Mouse (Mus musculus): Measurements from ENCODE around the gene Topaz1. TPM values are rescaled to one million over a fixed set of nuclear protein-coding genes. Genes with fewer than 3 reads are reported as not detected.

The Topaz1 gene
- polyA plus RNA-seq, 1 experiment, result not detected

GRCm38 (mm10) chr9:122732126-122732810 is 14.9 kb upstream of the Topaz1 start:
- WGBS, result 61% methylated on average over 8 of the region's 8 CpGs
- Histone ChIP-seq H3K4me3 (ENCODE audit: insufficient read depth, low read depth, low read length) (no peak overlapping the region), H3K27ac (ENCODE audit: insufficient read depth, low read depth, low read length) (no peak overlapping the region), H3K4me1 (ENCODE audit: control insufficient read depth, insufficient read depth, low read length) (peaks cover 6% of the 10 kb centered on the region)
- TF ChIP-seq POLR2A (IDR thresholded peaks at IDR 0.05; ENCODE audit: insufficient read depth, low read depth, low read length) (no peak), CTCF (IDR thresholded peaks at IDR 0.05; ENCODE audit: insufficient read depth, low read depth, low read length) (no peak)

- Histone ChIP-seq H3K4me1 (ENCODE audit: control insufficient read depth, insufficient read depth, low read length) (peaks cover 6% of the 10 kb centered on the region), H3K4me3 (ENCODE audit: insufficient read depth, low read depth, low read length) (no peak overlapping the region), H3K27ac (ENCODE audit: insufficient read depth, low read depth, low read length) (no peak overlapping the region)
- no peak for TF ChIP-seq POLR2A (IDR thresholded peaks at IDR 0.05; ENCODE audit: insufficient read depth, low read depth, low read length)
- TF ChIP-seq CTCF (IDR thresholded peaks at IDR 0.05; ENCODE audit: insufficient read depth, low read depth, low read length), result no peak
- WGBS, result 54% methylated on average over 12 of the region's 12 CpGs
Observed at GRCm38 (mm10) chr9:122733222-122733621, 13.9 kb upstream of the Topaz1 start.

GRCm38 (mm10) chr9:122734934-122735333 is 12.2 kb upstream of the Topaz1 start:
- TF ChIP-seq CTCF (IDR thresholded peaks at IDR 0.05; ENCODE audit: insufficient read depth, low read depth, low read length) (no peak), POLR2A (IDR thresholded peaks at IDR 0.05; ENCODE audit: insufficient read depth, low read depth, low read length) (no peak)
- H3K27ac ChIP-seq (ENCODE audit: insufficient read depth, low read depth, low read length), result no peak overlapping the region
- no peak overlapping the region for H3K4me3 ChIP-seq (ENCODE audit: insufficient read depth, low read depth, low read length)
- WGBS, result 63% methylated on average over 7 of the region's 7 CpGs
- peaks cover 4% of the 10 kb centered on the region for H3K4me1 ChIP-seq (ENCODE audit: control insufficient read depth, insufficient read depth, low read length)

GRCm38 (mm10) chr9:122736001-122736400 is 11.1 kb upstream of the Topaz1 start:
- Histone ChIP-seq H3K4me3 (ENCODE audit: insufficient read depth, low read depth, low read length) (no peak overlapping the region), H3K4me1 (ENCODE audit: control insufficient read depth, insufficient read depth, low read length) (peaks cover 4% of the 10 kb centered on the region), H3K27ac (ENCODE audit: insufficient read depth, low read depth, low read length) (no peak overlapping the region)
- TF ChIP-seq POLR2A (IDR thresholded peaks at IDR 0.05; ENCODE audit: insufficient read depth, low read depth, low read length), result no peak
- TF ChIP-seq CTCF (IDR thresholded peaks at IDR 0.05; ENCODE audit: insufficient read depth, low read depth, low read length), result no peak
- 30% methylated on average over 2 of the region's 2 CpGs for WGBS

- no peak for TF ChIP-seq POLR2A (IDR thresholded peaks at IDR 0.05; ENCODE audit: insufficient read depth, low read depth, low read length)
- TF ChIP-seq CTCF (IDR thresholded peaks at IDR 0.05; ENCODE audit: insufficient read depth, low read depth, low read length), result no peak
- Histone ChIP-seq H3K4me1 (ENCODE audit: control insufficient read depth, insufficient read depth, low read length) (peaks cover 4% of the 10 kb centered on the region), H3K4me3 (ENCODE audit: insufficient read depth, low read depth, low read length) (no peak overlapping the region), H3K27ac (ENCODE audit: insufficient read depth, low read depth, low read length) (no peak overlapping the region)
- 23% methylated on average over 4 of the region's 4 CpGs for WGBS
Observed at GRCm38 (mm10) chr9:122736742-122737141, 10.4 kb upstream of the Topaz1 start.

GRCm38 (mm10) chr9:122745879-122746278 is 1.3 kb upstream of the Topaz1 start:
- TF ChIP-seq POLR2A (IDR thresholded peaks at IDR 0.05; ENCODE audit: insufficient read depth, low read depth, low read length) (no peak), CTCF (IDR thresholded peaks at IDR 0.05; ENCODE audit: insufficient read depth, low read depth, low read length) (no peak)
- 88% methylated on average over 1 of the region's 1 CpGs for WGBS
- Histone ChIP-seq H3K27ac (ENCODE audit: insufficient read depth, low read depth, low read length) (no peak overlapping the region), H3K4me3 (ENCODE audit: insufficient read depth, low read depth, low read length) (no peak overlapping the region), H3K4me1 (ENCODE audit: control insufficient read depth, insufficient read depth, low read length) (no peaks in the 10 kb centered on the region)

GRCm38 (mm10) chr9:122757614-122758013 is 10.5 kb downstream of the Topaz1 start:
- TF ChIP-seq POLR2A (IDR thresholded peaks at IDR 0.05; ENCODE audit: insufficient read depth, low read depth, low read length) (no peak), CTCF (IDR thresholded peaks at IDR 0.05; ENCODE audit: insufficient read depth, low read depth, low read length) (no peak)
- Histone ChIP-seq H3K4me1 (ENCODE audit: control insufficient read depth, insufficient read depth, low read length) (no peaks in the 10 kb centered on the region), H3K4me3 (ENCODE audit: insufficient read depth, low read depth, low read length) (no peak overlapping the region), H3K27ac (ENCODE audit: insufficient read depth, low read depth, low read length) (no peak overlapping the region)
- WGBS, result 43% methylated on average over 2 of the region's 2 CpGs

- no peak overlapping the region for H3K27ac ChIP-seq (ENCODE audit: insufficient read depth, low read depth, low read length)
- no peaks in the 10 kb centered on the region for H3K4me1 ChIP-seq (ENCODE audit: control insufficient read depth, insufficient read depth, low read length)
- H3K4me3 ChIP-seq (ENCODE audit: insufficient read depth, low read depth, low read length), result no peak overlapping the region
- TF ChIP-seq CTCF (IDR thresholded peaks at IDR 0.05; ENCODE audit: insufficient read depth, low read depth, low read length) (no peak), POLR2A (IDR thresholded peaks at IDR 0.05; ENCODE audit: insufficient read depth, low read depth, low read length) (no peak)
Observed at GRCm38 (mm10) chr9:122760111-122760510, 13.0 kb downstream of the Topaz1 start.

GRCm38 (mm10) chr9:122785231-122785630 is 38.1 kb downstream of the Topaz1 start:
- Histone ChIP-seq H3K4me3 (ENCODE audit: insufficient read depth, low read depth, low read length) (no peak overlapping the region), H3K4me1 (ENCODE audit: control insufficient read depth, insufficient read depth, low read length) (no peaks in the 10 kb centered on the region), H3K27ac (ENCODE audit: insufficient read depth, low read depth, low read length) (no peak overlapping the region)
- 63% methylated on average over 5 of the region's 5 CpGs for WGBS
- TF ChIP-seq POLR2A (IDR thresholded peaks at IDR 0.05; ENCODE audit: insufficient read depth, low read depth, low read length) (no peak), CTCF (IDR thresholded peaks at IDR 0.05; ENCODE audit: insufficient read depth, low read depth, low read length) (no peak)
